Mouse (Mus musculus) R1 (cell line): ENCODE measurements at regions not wholly inside any gene's neighbourhood (a gene's known extent, or its start where the extent isn't known, plus 50 kb on each side); places are given as distances from the start of the nearest gene placed in this dataset.

Source experiments
- DNase-seq: peaks from one replicate; pipeline ENCODE4 v3.0.0-alpha.2; 2018; ENCODE audit warnings: low read depth, low spot score

- DNase-seq, result peak; percentile 85
These were observed 86.0 kb upstream of the Runx3 start for GRCm38 (mm10) chr4:135034406-135034805.

GRCm38 (mm10) chr4:135036764-135037163 is 83.7 kb upstream of the Runx3 start:
- DNase-seq, result no peak

- no peak for DNase-seq
These were observed 81.2 kb upstream of the Runx3 start for GRCm38 (mm10) chr4:135039234-135039633.

- DNase-seq, result peak; percentile 81
These were observed 78.5 kb upstream of the Runx3 start for GRCm38 (mm10) chr4:135041921-135042320.

- DNase-seq, result no peak
These were observed 78.0 kb upstream of the Runx3 start for GRCm38 (mm10) chr4:135042501-135042900.

GRCm38 (mm10) chr4:135045054-135045453 is 75.4 kb upstream of the Runx3 start:
- no peak for DNase-seq

- peak; percentile 77 for DNase-seq
These were observed 73.8 kb upstream of the Runx3 start for GRCm38 (mm10) chr4:135046619-135047018.

- DNase-seq, result no peak
These were observed 73.2 kb upstream of the Runx3 start for GRCm38 (mm10) chr4:135047251-135047650.

GRCm38 (mm10) chr4:135047771-135048170 is 72.7 kb upstream of the Runx3 start:
- DNase-seq, result no peak

- DNase-seq, result no peak
These were observed 70.5 kb upstream of the Runx3 start for GRCm38 (mm10) chr4:135049924-135050323.

GRCm38 (mm10) chr4:135051466-135051865 is 69.0 kb upstream of the Runx3 start:
- peak; percentile 77 for DNase-seq

GRCm38 (mm10) chr4:135053585-135053984 is 66.9 kb upstream of the Runx3 start:
- DNase-seq, result no peak

- no peak for DNase-seq
These were observed 66.1 kb upstream of the Runx3 start for GRCm38 (mm10) chr4:135054353-135054752.

- no peak for DNase-seq
These were observed 64.1 kb upstream of the Runx3 start for GRCm38 (mm10) chr4:135056371-135056770.

GRCm38 (mm10) chr4:135057286-135057685 is 63.2 kb upstream of the Runx3 start:
- DNase-seq, result no peak

- DNase-seq, result no peak
These were observed 61.6 kb upstream of the Runx3 start for GRCm38 (mm10) chr4:135058895-135059294.

- no peak for DNase-seq
These were observed 59.3 kb upstream of the Runx3 start for GRCm38 (mm10) chr4:135061030-135061743.

- DNase-seq, result peak; percentile 95
These were observed 53.5 kb upstream of the Runx3 start for GRCm38 (mm10) chr4:135066766-135067479.

GRCm38 (mm10) chr4:135067805-135068204 is 52.6 kb upstream of the Runx3 start:
- DNase-seq, result no peak

- no peak for DNase-seq
These were observed 50.6 kb upstream of the Runx3 start for GRCm38 (mm10) chr4:135069818-135070217.
